Mouse (Mus musculus): ENCODE results near the gene Pip5k1c. TPM values are rescaled to one million over a fixed set of nuclear protein-coding genes. Genes with fewer than 3 reads are reported as not detected.

Gene Pip5k1c
- polyA plus RNA-seq, 1 experiment: 23.3 TPM

- H3K79me2 ChIP-seq (ENCODE audit: control insufficient read depth, insufficient read depth): peaks cover 5% of the 10 kb centered on the region
- TF ChIP-seq TCF12 (IDR thresholded peaks at IDR 0.05; ENCODE audit: insufficient read depth, poor library complexity, severe bottlenecking): no peak
- TF ChIP-seq USF1 (IDR thresholded peaks at IDR 0.05; ENCODE audit: low read depth): peak; percentile 39
- H3K27me3 ChIP-seq (ENCODE audit: control insufficient read depth, insufficient read depth, insufficient read length): no peaks in the 10 kb centered on the region
- no peaks in the 10 kb centered on the region for H3K36me3 ChIP-seq (ENCODE audit: control insufficient read depth, insufficient read depth)
- H3K4me2 ChIP-seq (ENCODE audit: low read depth): peak overlapping the region; percentile 44
- H3K4me3 ChIP-seq: no peak overlapping the region
- no peak overlapping the region for H3ac ChIP-seq (ENCODE audit: control insufficient read depth, insufficient read length)
Observed at GRCm38 (mm10) chr10:81360721-81361120, 68.0 kb downstream of the Pip5k1c start.

- TF ChIP-seq SRF (IDR thresholded peaks at IDR 0.05; ENCODE audit: control insufficient read depth, insufficient read length, low read depth) (no peak), MYOD1 (IDR thresholded peaks at IDR 0.05; ENCODE audit: control insufficient read depth in 1 of 3, insufficient read length in 2 of 3, low read depth in 2 of 3) (no peak), USF1 (IDR thresholded peaks at IDR 0.05; ENCODE audit: low read depth) (no peak), CEBPB (IDR thresholded peaks at IDR 0.05; ENCODE audit: insufficient read depth, poor library complexity, severe bottlenecking) (no peak), REST (IDR thresholded peaks at IDR 0.05; ENCODE audit: insufficient read depth, insufficient read length) (no peak), MAX (IDR thresholded peaks at IDR 0.05; ENCODE audit: low read depth) (no peak), E2F4 (IDR thresholded peaks at IDR 0.05; ENCODE audit: insufficient read depth) (no peak), TCF12 (IDR thresholded peaks at IDR 0.05; ENCODE audit: insufficient read depth, poor library complexity, severe bottlenecking) (no peak), POLR2A (IDR thresholded peaks at IDR 0.05; ENCODE audit: insufficient read length, low read depth) (no peak), TCF3 (IDR thresholded peaks at IDR 0.05; ENCODE audit: insufficient read length, low read depth) (no peak), POLR2AphosphoS2 (IDR thresholded peaks at IDR 0.05; ENCODE audit: insufficient read length, low read depth) (no peak), MYOG (IDR thresholded peaks at IDR 0.05; ENCODE audit: control insufficient read depth in 1 of 3, insufficient read depth in 1 of 3, insufficient read length in 2 of 3, low read depth in 2 of 3) (no peak)
- H3K4me2 ChIP-seq (ENCODE audit: low read depth): no peak overlapping the region
- H3K4me3 ChIP-seq: no peak overlapping the region
- H3K79me2 ChIP-seq (ENCODE audit: control insufficient read depth, insufficient read depth): peaks cover 5% of the 10 kb centered on the region
- H3K36me3 ChIP-seq (ENCODE audit: control insufficient read depth, insufficient read depth): peaks cover 9% of the 10 kb centered on the region
- no peaks in the 10 kb centered on the region for H3K27me3 ChIP-seq (ENCODE audit: control insufficient read depth, insufficient read depth, insufficient read length)
- no peak overlapping the region for H3ac ChIP-seq (ENCODE audit: control insufficient read depth, insufficient read length)
Observed at GRCm38 (mm10) chr10:81362336-81362949, 69.7 kb downstream of the Pip5k1c start.

GRCm38 (mm10) chr10:81363436-81364346 is 70.9 kb downstream of the Pip5k1c start:
- Histone ChIP-seq H3K4me3 (no peak overlapping the region), H3K36me3 (ENCODE audit: control insufficient read depth, insufficient read depth) (peaks cover 14% of the 10 kb centered on the region)

GRCm38 (mm10) chr10:81364666-81365065 is 71.9 kb downstream of the Pip5k1c start:
- Histone ChIP-seq H3K79me2 (ENCODE audit: control insufficient read depth, insufficient read depth) (no peaks in the 10 kb centered on the region), H3K27me3 (ENCODE audit: control insufficient read depth, insufficient read depth, insufficient read length) (no peaks in the 10 kb centered on the region), H3K4me3 (no peak overlapping the region), H3K36me3 (ENCODE audit: control insufficient read depth, insufficient read depth) (peaks cover 14% of the 10 kb centered on the region), H3K4me2 (ENCODE audit: low read depth) (no peak overlapping the region), H3ac (ENCODE audit: control insufficient read depth, insufficient read length) (no peak overlapping the region)
- TF ChIP-seq TCF3 (IDR thresholded peaks at IDR 0.05; ENCODE audit: insufficient read length, low read depth) (no peak), POLR2AphosphoS2 (IDR thresholded peaks at IDR 0.05; ENCODE audit: insufficient read length, low read depth) (peak; percentile 87)

More at GRCm38 (mm10) chr10:81363436-81364346, 70.9 kb downstream of the Pip5k1c start:
- TF ChIP-seq POLR2A (IDR thresholded peaks at IDR 0.05; ENCODE audit: insufficient read length, low read depth): peak; percentile 20
- TF ChIP-seq SRF (IDR thresholded peaks at IDR 0.05; ENCODE audit: control insufficient read depth, insufficient read length, low read depth): no peak
- no peak overlapping the region for H3K4me2 ChIP-seq (ENCODE audit: low read depth)
- H3K79me2 ChIP-seq (ENCODE audit: control insufficient read depth, insufficient read depth): peaks cover 2% of the 10 kb centered on the region
- H3K27me3 ChIP-seq (ENCODE audit: control insufficient read depth, insufficient read depth, insufficient read length): no peaks in the 10 kb centered on the region
- H3ac ChIP-seq (ENCODE audit: control insufficient read depth, insufficient read length): no peak overlapping the region

GRCm38 (mm10) chr10:81365073-81365472 is 72.3 kb downstream of the Pip5k1c start:
- peaks cover 14% of the 10 kb centered on the region for H3K36me3 ChIP-seq (ENCODE audit: control insufficient read depth, insufficient read depth)
- TF ChIP-seq POLR2AphosphoS2 (IDR thresholded peaks at IDR 0.05; ENCODE audit: insufficient read length, low read depth) (peak; percentile 84), E2F4 (IDR thresholded peaks at IDR 0.05; ENCODE audit: insufficient read depth) (no peak), CEBPB (IDR thresholded peaks at IDR 0.05; ENCODE audit: insufficient read depth, poor library complexity, severe bottlenecking) (no peak), MYOD1 (IDR thresholded peaks at IDR 0.05; ENCODE audit: control insufficient read depth in 1 of 3, insufficient read length in 2 of 3, low read depth in 2 of 3) (no peak), TCF12 (IDR thresholded peaks at IDR 0.05; ENCODE audit: insufficient read depth, poor library complexity, severe bottlenecking) (no peak), TCF3 (IDR thresholded peaks at IDR 0.05; ENCODE audit: insufficient read length, low read depth) (no peak), REST (IDR thresholded peaks at IDR 0.05; ENCODE audit: insufficient read depth, insufficient read length) (no peak), MAX (IDR thresholded peaks at IDR 0.05; ENCODE audit: low read depth) (no peak), USF1 (IDR thresholded peaks at IDR 0.05; ENCODE audit: low read depth) (no peak), SRF (IDR thresholded peaks at IDR 0.05; ENCODE audit: control insufficient read depth, insufficient read length, low read depth) (no peak), POLR2A (IDR thresholded peaks at IDR 0.05; ENCODE audit: insufficient read length, low read depth) (peak; percentile 44), MYOG (IDR thresholded peaks at IDR 0.05; ENCODE audit: control insufficient read depth in 1 of 3, insufficient read depth in 1 of 3, insufficient read length in 2 of 3, low read depth in 2 of 3) (no peak)
- H3K4me3 ChIP-seq: no peak overlapping the region
- H3K27me3 ChIP-seq (ENCODE audit: control insufficient read depth, insufficient read depth, insufficient read length): no peaks in the 10 kb centered on the region
- no peak overlapping the region for H3ac ChIP-seq (ENCODE audit: control insufficient read depth, insufficient read length)
- H3K79me2 ChIP-seq (ENCODE audit: control insufficient read depth, insufficient read depth): no peaks in the 10 kb centered on the region
- H3K4me2 ChIP-seq (ENCODE audit: low read depth): no peak overlapping the region

All from myocyte (in vitro differentiated cells).